Mouse (Mus musculus) MEL (cell line): ENCODE results near the gene Thoc6. TPM values are rescaled to one million over a fixed set of nuclear protein-coding genes. Genes with fewer than 3 reads are reported as not detected.

Experiments
- DNase-seq: peaks from one replicate; pipeline ENCODE4 v3.0.0; 2011; ENCODE audit warnings: low read depth, low spot score
- H3K27ac ChIP-seq: 2 replicates; pipeline ENCODE4 v1.5.1; 2012; ENCODE audit warnings: low read depth, mild to moderate bottlenecking, control low read depth, low read length, moderate library complexity; ENCODE audit not compliant: control insufficient read depth
- H3K27me3 ChIP-seq, 2 experiments: fragments of 150-350 bp in 1 of 2; sonication (generic) in 1 of 2; 2 replicates each; pipeline ENCODE4 v1.6.1; 2012; ENCODE audit warnings: low read length in 2 of 2, mild to moderate bottlenecking in 2 of 2, improper control_type of control experiment in 1 of 2, moderate library complexity in 1 of 2; ENCODE audit not compliant: insufficient read depth in 2 of 2, control insufficient read depth in 1 of 2
- H3K36me3 ChIP-seq, 2 experiments: 2 replicates each; pipeline ENCODE4 v1.6.1; 2012 to 2014; ENCODE audit warnings: low read length in 2 of 2, improper control_type of control experiment in 1 of 2, inconsistent platforms in 1 of 2, mild to moderate bottlenecking in 1 of 2; ENCODE audit not compliant: insufficient read depth in 2 of 2, control insufficient read depth in 1 of 2
- H3K4me1 ChIP-seq, 2 experiments: fragments of 150-350 bp in 1 of 2; sonication (generic) in 1 of 2; 2 replicates each; pipeline ENCODE4 v1.6.1; 2012; ENCODE audit warnings: low read length in 2 of 2, improper control_type of control experiment in 1 of 2, mild to moderate bottlenecking in 1 of 2; ENCODE audit not compliant: insufficient read depth in 2 of 2, control insufficient read depth in 1 of 2
- H3K4me3 ChIP-seq, 2 experiments: fragments of 150-350 bp in 1 of 2; sonication (generic) in 1 of 2; 2 replicates each; pipeline ENCODE4 v1.5.1; 2012; ENCODE audit warnings: low read depth in 2 of 2, low read length in 2 of 2, mild to moderate bottlenecking in 2 of 2, moderate library complexity in 2 of 2, control low read depth in 1 of 2, improper control_type of control experiment in 1 of 2; ENCODE audit not compliant: control insufficient read depth in 1 of 2, insufficient read depth in 1 of 2
- H3K79me2 ChIP-seq: 2 replicates; pipeline ENCODE4 v1.6.1; 2012; ENCODE audit warnings: mild to moderate bottlenecking, low read length, moderate library complexity; ENCODE audit not compliant: control insufficient read depth, poor library complexity, insufficient read depth
- H3K9ac ChIP-seq: 2 replicates; pipeline ENCODE4 v1.6.1; 2012; ENCODE audit warnings: low read depth, mild to moderate bottlenecking, control low read depth, low read length, moderate library complexity; ENCODE audit not compliant: control insufficient read depth, poor library complexity, severe bottlenecking
- H3K9me3 ChIP-seq: fragments of 150-350 bp; sonication (generic); replicated peaks from 2 replicates; pipeline ENCODE4 v1.6.1; 2012; ENCODE audit warnings: mild to moderate bottlenecking, low read length, improper control_type of control experiment, moderate library complexity; ENCODE audit not compliant: insufficient read depth
- BHLHE40 ChIP-seq: IDR thresholded peaks from 2 replicates; pipeline ENCODE4 v1.6.1; 2012; ENCODE audit warnings: low read depth, mild to moderate bottlenecking, inconsistent platforms, low read length, improper control_type of control experiment, borderline replicate concordance
- E2F4 ChIP-seq: IDR thresholded peaks from 2 replicates; pipeline ENCODE4 v1.6.1; 2011; ENCODE audit warnings: low read depth, low read length, improper control_type of control experiment, borderline replicate concordance
- EP300 ChIP-seq, 2 experiments: IDR thresholded peaks; 2 replicates each; pipeline ENCODE4 v1.6.1; 2011; ENCODE audit warnings: improper control_type of control experiment in 2 of 2, low read length in 2 of 2, low read depth in 1 of 2, mild to moderate bottlenecking in 1 of 2
- GABPA ChIP-seq: IDR thresholded peaks from 2 replicates; pipeline ENCODE4 v1.6.1; 2012; ENCODE audit warnings: low read depth, mild to moderate bottlenecking, inconsistent platforms, low read length, improper control_type of control experiment, moderate library complexity
- GATA1 ChIP-seq: IDR thresholded peaks from 2 replicates; pipeline ENCODE4 v1.6.1; 2011; ENCODE audit warnings: low read depth, low read length, improper control_type of control experiment
- JUND ChIP-seq: IDR thresholded peaks from 2 replicates; pipeline ENCODE4 v1.6.1; 2011; ENCODE audit warnings: low read depth, mild to moderate bottlenecking, improper control_type of control experiment, low read length
- KAT2A ChIP-seq: conservative IDR thresholded peaks from 2 replicates; pipeline ENCODE4 v1.6.1; 2012; ENCODE audit warnings: low read depth, low read length, improper control_type of control experiment, inconsistent platforms
- MAX ChIP-seq: IDR thresholded peaks from 2 replicates; pipeline ENCODE4 v1.6.1; 2011; ENCODE audit warnings: low read length, improper control_type of control experiment
- MEF2A ChIP-seq: IDR thresholded peaks from 2 replicates; pipeline ENCODE4 v1.6.1; 2014; ENCODE audit warnings: low read depth, mild to moderate bottlenecking, inconsistent platforms, low read length, improper control_type of control experiment; ENCODE audit not compliant: poor library complexity, insufficient replicate concordance, severe bottlenecking; ENCODE audit errors: extremely low read depth
- MYB ChIP-seq: IDR thresholded peaks from 2 replicates; pipeline ENCODE4 v1.6.1; 2011; ENCODE audit warnings: mild to moderate bottlenecking, low read depth, low read length, improper control_type of control experiment
- MYC ChIP-seq: IDR thresholded peaks from 2 replicates; pipeline ENCODE4 v1.6.1; 2011; ENCODE audit warnings: low read depth, mild to moderate bottlenecking, low read length, improper control_type of control experiment, moderate library complexity
- NELFE ChIP-seq: IDR thresholded peaks from 2 replicates; pipeline ENCODE4 v1.6.1; 2011; ENCODE audit warnings: low read depth, low read length, improper control_type of control experiment
- POLR2AphosphoS2 ChIP-seq: IDR thresholded peaks from 2 replicates; pipeline ENCODE4 v1.6.1; 2011; ENCODE audit warnings: low read length, improper control_type of control experiment
- RCOR1 ChIP-seq: IDR thresholded peaks from 2 replicates; pipeline ENCODE4 v1.6.1; 2012; ENCODE audit warnings: low read depth, mild to moderate bottlenecking, inconsistent platforms, low read length, improper control_type of control experiment
- UBTF ChIP-seq: IDR thresholded peaks from 2 replicates; pipeline ENCODE4 v1.6.1; 2012; ENCODE audit warnings: low read depth, mild to moderate bottlenecking, inconsistent platforms, low read length, improper control_type of control experiment, moderate library complexity, borderline replicate concordance; ENCODE audit not compliant: insufficient read depth
- ZC3H11A ChIP-seq: IDR thresholded peaks from 2 replicates; pipeline ENCODE4 v1.6.1; 2012; ENCODE audit warnings: low read depth, mild to moderate bottlenecking, inconsistent platforms, low read length, improper control_type of control experiment
- ZKSCAN1 ChIP-seq: IDR thresholded peaks from 2 replicates; pipeline ENCODE4 v1.6.1; 2012; ENCODE audit warnings: low read depth, mild to moderate bottlenecking, inconsistent platforms, low read length, improper control_type of control experiment, moderate library complexity
- polyA plus RNA-seq, 2 experiments: library from polyadenylated mRNA; stranded (reverse) in 1 of 2; unstranded in 1 of 2; fragments of >175 nt in 1 of 2; fragments of >200 nt in 1 of 2; gene quantifications; 2 replicates each; pipeline versions ENCODE4 v1.2.1 to v1.2.4; 2012; ENCODE audit warnings: low replicate concordance in 2 of 2, low read depth in 1 of 2; ENCODE audit not compliant: insufficient read length in 2 of 2, insufficient read depth in 1 of 2, missing spikeins in 1 of 2
- total RNA-seq: library from RNA; depleted of rRNA; stranded (reverse); fragments of 300-350 nt; gene quantifications from 2 replicates; pipeline ENCODE4 v1.2.3, GENCODE M21; 2012

Gene Thoc6
- total and polyA plus RNA-seq, 3 experiments, result 26.4 to 62.9 TPM; not detected in 1

DNA sequence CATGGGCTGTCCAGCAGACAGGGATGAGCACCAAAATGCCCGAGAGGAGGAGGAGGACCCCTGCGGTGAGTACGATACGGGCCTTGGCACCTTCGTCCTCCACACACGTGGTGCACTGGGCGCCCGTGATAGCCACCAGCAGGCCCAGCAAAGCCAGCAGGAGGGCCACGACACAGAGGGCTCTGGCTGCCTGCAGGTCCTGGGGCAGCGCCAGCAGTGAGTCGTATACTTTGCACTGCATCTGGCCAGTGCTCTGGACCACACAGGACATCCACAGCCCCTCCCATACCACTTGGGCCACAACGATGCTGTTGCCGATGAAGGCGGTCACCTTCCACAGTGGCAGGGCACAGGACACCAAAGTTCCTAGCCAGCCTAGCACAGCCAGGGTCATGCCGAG is 9.5 kb upstream of the Thoc6 start:
- H3K4me1 ChIP-seq, result peaks cover 0 to 19% of the 10 kb centered on the region in 2 experiments; a peak in 3 of 4 replicates
- H3K36me3 ChIP-seq, result peaks cover 0 to 10% of the 10 kb centered on the region in 2 experiments; a peak in 2 of 4 replicates
- no peak overlapping the region for H3K27ac ChIP-seq
- no peaks in the 10 kb centered on the region for H3K9me3 ChIP-seq
- H3K79me2 ChIP-seq, result no peaks in the 10 kb centered on the region
- H3K4me3 ChIP-seq, result no peak overlapping the region
- H3K9ac ChIP-seq, result no peak overlapping the region
- DNase-seq, result no peak
- no peaks in the 10 kb centered on the region for H3K27me3 ChIP-seq
- TF ChIP-seq UBTF (no peak), KAT2A (no peak), POLR2AphosphoS2 (no peak), NELFE (no peak), E2F4 (no peak), ZC3H11A (no peak), GABPA (no peak), MEF2A (no peak)

DNA sequence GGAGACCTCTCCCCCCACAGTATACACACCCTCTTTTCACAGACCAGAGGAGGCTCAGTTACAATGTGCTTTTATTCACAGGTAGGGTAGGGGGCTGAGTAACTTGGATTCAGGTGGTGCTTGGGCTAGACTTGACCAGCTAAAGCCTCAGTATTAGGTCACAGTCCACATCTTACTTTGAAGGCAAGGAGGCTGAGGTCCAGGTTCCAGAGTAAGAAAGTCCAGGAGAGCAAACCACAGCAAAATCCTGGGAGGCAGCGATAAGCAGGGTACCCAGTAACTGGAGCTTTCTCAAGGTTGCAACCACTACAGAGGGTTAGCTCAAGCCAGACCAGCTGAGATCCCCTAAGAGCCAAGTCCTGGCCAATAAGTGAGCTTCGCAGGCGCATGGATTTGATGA is 8.8 kb upstream of the Thoc6 start:
- H3K4me3 ChIP-seq, result no peak overlapping the region
- no peaks in the 10 kb centered on the region for H3K79me2 ChIP-seq
- no peak overlapping the region for H3K9ac ChIP-seq
- TF ChIP-seq GATA1, result no peak
- TF ChIP-seq NELFE, result no peak
- TF ChIP-seq EP300 (IDR thresholded peaks at IDR 0.05; ENCODE audit: low read depth in 1 of 2, low read length in 2 of 2), result no peak
- TF ChIP-seq MYC, result no peak
- no peak for TF ChIP-seq POLR2AphosphoS2
- TF ChIP-seq ZKSCAN1, result no peak
- TF ChIP-seq MAX, result no peak
- TF ChIP-seq RCOR1, result no peak
- TF ChIP-seq JUND, result no peak
- TF ChIP-seq MYB, result no peak
- TF ChIP-seq BHLHE40, result no peak
- no peak for DNase-seq
- H3K27me3 ChIP-seq, result no peaks in the 10 kb centered on the region
- peaks cover 0 to 19% of the 10 kb centered on the region in 2 experiments; a peak in 3 of 4 replicates for H3K4me1 ChIP-seq
- no peaks in the 10 kb centered on the region for H3K9me3 ChIP-seq
- H3K27ac ChIP-seq, result no peak overlapping the region
- peaks cover 0 to 14% of the 10 kb centered on the region in 2 experiments; a peak in 2 of 4 replicates for H3K36me3 ChIP-seq
